Mouse (Mus musculus) erythroblast, embryonic 14.5 days (primary cell): ENCODE measurements around the gene Ptprs.

Experiments
- GATA1 ChIP-seq: IDR thresholded peaks from 2 replicates; pipeline ENCODE4 v1.6.1; 2012; ENCODE audit warnings: low read length, inconsistent platforms, mixed read lengths
- TAL1 ChIP-seq: IDR thresholded peaks from 3 replicates; pipeline ENCODE4 v1.6.1; 2012; ENCODE audit warnings: low read length, inconsistent platforms, mixed read lengths

- TF ChIP-seq TAL1 (no peak), GATA1 (no peak)
Observed at GRCm38 (mm10) chr17:56414785-56415184, 61.5 kb downstream of the Ptprs start.
